Mouse (Mus musculus): ENCODE results near the gene Pccb. TPM values are rescaled to one million over a fixed set of nuclear protein-coding genes. Genes with fewer than 3 reads are reported as not detected.

Pccb gene
- total RNA-seq, 2 experiments from 2014 or later, result 65.1 to 73.7 TPM

- no peak for DNase-seq
These were observed 7.6 kb upstream of the Pccb start for GRCm38 (mm10) chr9:101042249-101042648.

GRCm38 (mm10) chr9:101041508-101041907 is 6.8 kb upstream of the Pccb start:
- no peak for DNase-seq

GRCm38 (mm10) chr9:101038634-101039033 is 3.9 kb upstream of the Pccb start:
- DNase-seq, result no peak

- peak; percentile 27 for DNase-seq
These were observed 2.7 kb upstream of the Pccb start for GRCm38 (mm10) chr9:101037396-101037795.

GRCm38 (mm10) chr9:101036876-101037275 is 2.2 kb upstream of the Pccb start:
- DNase-seq, result no peak

GRCm38 (mm10) chr9:101035836-101036596 is 1.3 kb upstream of the Pccb start:
- DNase-seq, result no peak

GRCm38 (mm10) chr9:101033761-101034447 is 794 bp downstream of the Pccb start:
- DNase-seq, result no peak

- no peak for DNase-seq
These were observed 15.9 kb downstream of the Pccb start for GRCm38 (mm10) chr9:101018768-101019167.

- no peak for DNase-seq
These were observed 16.8 kb downstream of the Pccb start for GRCm38 (mm10) chr9:101017734-101018516.

- DNase-seq, result no peak
These were observed 19.4 kb downstream of the Pccb start for GRCm38 (mm10) chr9:101015324-101015723.

- no peak for DNase-seq
These were observed 22.3 kb downstream of the Pccb start for GRCm38 (mm10) chr9:101012433-101012832.

GRCm38 (mm10) chr9:101005866-101006265 is 28.8 kb downstream of the Pccb start:
- no peak for DNase-seq

- no peak for DNase-seq
These were observed 31.4 kb downstream of the Pccb start for GRCm38 (mm10) chr9:101003302-101003701.

- DNase-seq, result no peak
These were observed 31.9 kb downstream of the Pccb start for GRCm38 (mm10) chr9:101002841-101003240.

GRCm38 (mm10) chr9:101002053-101002452 is 32.6 kb downstream of the Pccb start:
- DNase-seq, result peak; percentile 37

- DNase-seq, result no peak
These were observed 37.6 kb downstream of the Pccb start for GRCm38 (mm10) chr9:100997138-100997537.

- DNase-seq, result no peak
These were observed 40.8 kb downstream of the Pccb start for GRCm38 (mm10) chr9:100993937-100994336.

GRCm38 (mm10) chr9:100992191-100992590 is 42.5 kb downstream of the Pccb start:
- DNase-seq, result no peak

- no peak for DNase-seq
These were observed 43.4 kb downstream of the Pccb start for GRCm38 (mm10) chr9:100991321-100991720.

GRCm38 (mm10) chr9:100990609-100991008 is 44.1 kb downstream of the Pccb start:
- no peak for DNase-seq

GRCm38 (mm10) chr9:100987850-100988249 is 46.8 kb downstream of the Pccb start:
- DNase-seq, result no peak

- no peak for DNase-seq
These were observed 47.7 kb downstream of the Pccb start for GRCm38 (mm10) chr9:100987006-100987405.
